Mouse (Mus musculus) subcutaneous adipose tissue, adult 2 months (tissue): ENCODE results near the gene F2. TPM values are rescaled to one million over a fixed set of nuclear protein-coding genes. Genes with fewer than 3 reads are reported as not detected.

Experiments
- polyA plus RNA-seq: library from polyadenylated mRNA; depleted of rRNA; stranded (reverse); fragments of >200 nt; gene quantifications from 2 replicates; pipeline ENCODE4 v1.2.3, GENCODE M21; 2012; ENCODE audit warnings: low replicate concordance; rRNA removed

The F2 gene
- 0.10 and 0.55 TPM in 2 replicates for polyA plus RNA-seq

GRCm38 (mm10) chr2:91636229-91636628 lies at the start of gene F2:
TSS of gene F2 (minus strand) at chr2:91636414.

GRCm38 (mm10) chr2:91649553-91650359 lies 13.5 kb upstream of the F2 start, which contains the start of the genes Zfp408 and Arhgap1:
TSS of gene Zfp408 (minus strand) at chr2:91649791.
TSS of gene Arhgap1 (plus strand) at chr2:91649860.

Other genes with a start within 250 kb of the F2 start
- 16.9 and 33.7 TPM in 2 replicates for gene 1110051M20Rik, start 191.7 kb downstream of the F2 start, polyA plus RNA-seq
- gene Lrp4, start 178.9 kb downstream of the F2 start, polyA plus RNA-seq = 1.2 and 3.8 TPM in 2 replicates
- gene Ckap5, start 109.7 kb downstream of the F2 start, polyA plus RNA-seq = 8.4 and 13.0 TPM in 2 replicates
- 14.8 and 21.0 TPM in 2 replicates for gene Zfp408, start 13.4 kb upstream of the F2 start, polyA plus RNA-seq
- 123 and 194 TPM in 2 replicates for gene Arhgap1, start 13.4 kb upstream of the F2 start, polyA plus RNA-seq
- gene Atg13, start 74.2 kb upstream of the F2 start, polyA plus RNA-seq = 33.2 and 38.5 TPM in 2 replicates
- 4.1 and 5.1 TPM in 2 replicates for gene Harbi1, start 74.4 kb upstream of the F2 start, polyA plus RNA-seq
- 18.6 and 26.7 TPM in 2 replicates for gene Ambra1, start 93.7 kb upstream of the F2 start, polyA plus RNA-seq